Mouse (Mus musculus): ENCODE data around the gene Syt8.

The Syt8 gene

DNA sequence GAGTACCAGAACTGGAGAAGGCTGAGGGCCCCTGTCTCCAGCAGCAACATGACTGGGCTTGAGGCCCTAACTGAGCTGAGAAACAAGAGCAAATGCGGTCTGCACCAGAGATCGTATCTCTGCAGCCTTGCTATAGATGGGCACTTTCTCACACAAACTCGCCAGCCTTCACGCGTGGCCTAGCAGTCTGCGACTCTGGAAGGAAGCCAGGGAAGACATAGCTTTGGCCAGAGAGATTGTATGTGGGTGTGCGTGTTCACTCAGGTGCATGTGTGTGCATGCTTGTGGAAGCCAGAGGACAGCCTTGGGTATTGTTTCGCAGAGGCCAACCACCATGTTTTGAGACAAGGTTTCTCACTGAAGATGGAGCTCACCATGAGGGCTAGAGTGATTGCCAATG lies 26.0 kb upstream of the Syt8 start:
- no peak for DNase-seq (ENCODE audit: low read depth, low spot score)

GRCm38 (mm10) chr7:142409603-142410002 lies 25.0 kb upstream of the Syt8 start:
- no peak for DNase-seq (ENCODE audit: low read depth, low spot score)

DNA sequence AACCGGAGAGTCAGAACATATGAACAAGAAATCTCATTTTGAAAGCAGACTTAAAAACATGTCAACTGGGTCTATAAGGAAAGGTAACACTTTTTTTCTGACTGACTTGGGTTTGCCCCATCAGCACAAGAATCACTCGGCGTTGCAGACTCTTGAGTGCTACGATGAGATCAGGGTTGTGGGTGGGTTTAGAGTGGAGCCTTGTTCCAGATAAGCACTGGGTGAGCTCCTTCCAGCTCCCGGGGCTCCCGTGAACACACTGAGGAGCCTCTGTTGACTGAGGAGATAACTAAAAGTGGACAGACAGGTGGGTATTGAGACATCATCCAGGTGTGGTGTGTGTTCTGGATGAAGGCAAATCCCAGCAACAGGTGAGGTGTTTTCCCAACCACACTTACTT lies 21.4 kb upstream of the Syt8 start:
- DNase-seq (ENCODE audit: low read depth, low spot score): no peak

- no peak for DNase-seq (ENCODE audit: low read depth, low spot score)
Measured at GRCm38 (mm10) chr7:142415314-142415713, 19.3 kb upstream of the Syt8 start.

DNA sequence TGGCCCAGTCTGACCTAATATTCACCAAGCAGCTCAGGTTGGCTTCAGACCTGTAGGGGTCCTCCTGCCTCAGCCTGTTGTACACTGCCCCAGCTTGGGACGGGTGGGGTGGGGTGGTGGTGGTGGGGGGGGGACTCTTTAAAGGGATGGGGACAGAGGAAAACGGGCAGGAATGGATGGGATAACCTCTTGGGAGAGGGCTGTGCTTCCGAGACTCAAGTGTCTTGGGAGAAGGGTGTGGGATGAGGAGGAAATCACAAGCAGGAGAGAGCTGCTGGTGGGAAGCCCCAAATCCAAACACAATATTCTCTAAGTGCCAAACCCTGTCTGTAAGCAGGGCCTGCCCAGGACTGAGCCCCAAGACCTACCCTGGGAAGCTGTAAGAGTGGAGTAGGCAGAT lies 18.4 kb upstream of the Syt8 start:
- DNase-seq (ENCODE audit: low read depth, low spot score): no peak

DNA sequence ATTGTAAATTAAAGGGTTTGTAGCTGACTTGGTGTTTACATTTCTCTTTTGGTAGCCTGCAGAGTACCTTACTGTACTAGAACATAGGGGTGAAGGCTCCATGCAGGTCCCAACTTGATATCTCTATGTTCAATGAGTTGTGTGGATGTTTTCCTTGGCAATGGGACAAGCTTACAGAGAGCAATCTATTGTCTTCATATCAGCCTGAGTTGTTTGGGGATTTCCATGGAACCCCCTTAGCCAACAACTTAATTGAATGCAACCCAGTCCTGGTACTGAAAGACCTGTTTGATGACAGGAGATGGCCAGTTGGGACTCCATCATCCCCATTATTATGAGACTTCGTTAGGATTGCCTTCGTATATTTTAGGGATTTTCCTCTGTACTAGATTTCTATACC lies 16.6 kb upstream of the Syt8 start:
- no peak for DNase-seq (ENCODE audit: low read depth, low spot score)

- no peak for DNase-seq (ENCODE audit: low read depth, low spot score)
Measured at GRCm38 (mm10) chr7:142418679-142419078, 16.0 kb upstream of the Syt8 start.

GRCm38 (mm10) chr7:142419887-142420286 lies 14.8 kb upstream of the Syt8 start:
- DNase-seq (ENCODE audit: low read depth, low spot score): no peak

DNA sequence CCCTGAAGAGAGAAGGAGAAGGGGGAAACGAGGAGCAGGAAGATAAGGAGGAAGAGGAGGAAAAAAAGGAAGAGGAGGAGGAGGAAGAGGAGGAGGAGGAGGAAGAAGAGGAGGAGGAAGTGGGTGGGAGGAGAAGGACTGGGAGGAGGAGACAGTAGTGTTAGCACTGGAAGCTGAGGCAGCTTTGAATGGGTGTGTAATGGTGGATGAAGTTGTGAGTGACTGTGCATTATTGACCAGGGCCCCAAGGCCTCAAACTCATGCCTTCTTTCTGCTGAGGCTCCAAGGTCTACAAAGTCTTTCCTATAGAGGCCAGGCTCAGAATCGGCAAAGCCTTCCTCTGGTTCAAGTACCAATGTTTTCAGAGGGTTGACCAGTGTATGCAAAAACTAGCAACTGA lies 12.8 kb upstream of the Syt8 start:
- DNase-seq (ENCODE audit: low read depth, low spot score): no peak

- DNase-seq (ENCODE audit: low read depth, low spot score): no peak
Measured at GRCm38 (mm10) chr7:142425641-142426213, 8.9 kb upstream of the Syt8 start.

GRCm38 (mm10) chr7:142428213-142428612 lies 6.4 kb upstream of the Syt8 start:
- peak; percentile 53 for DNase-seq (ENCODE audit: low read depth, low spot score)

DNA sequence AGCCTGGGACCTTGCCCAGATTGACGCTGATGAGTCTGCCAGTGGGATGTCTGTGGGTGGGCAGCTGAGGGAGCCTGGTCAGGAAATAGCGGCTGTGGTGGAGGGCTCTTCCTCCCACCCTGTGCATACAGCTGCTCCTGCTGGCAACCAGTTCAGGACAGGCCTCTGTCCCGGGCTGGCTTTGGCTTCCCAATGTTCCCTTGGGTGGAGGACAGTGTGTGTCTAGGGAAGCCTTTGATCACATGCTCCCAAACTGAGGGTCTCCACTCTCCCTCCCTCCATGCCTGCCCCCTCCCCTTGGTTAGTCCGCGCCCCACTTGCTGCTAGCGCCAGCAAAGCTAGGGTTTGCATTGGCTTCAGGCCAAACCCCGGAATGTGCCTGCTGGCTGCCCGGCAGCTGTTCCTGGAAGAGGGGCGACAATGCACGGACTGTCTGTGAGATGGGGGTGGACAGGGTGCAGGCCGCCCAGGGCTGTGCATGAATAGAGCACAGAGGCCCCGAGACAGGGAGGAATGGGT lies 4.4 kb upstream of the Syt8 start:
- DNase-seq (ENCODE audit: low read depth, low spot score): peak; percentile 22

DNA sequence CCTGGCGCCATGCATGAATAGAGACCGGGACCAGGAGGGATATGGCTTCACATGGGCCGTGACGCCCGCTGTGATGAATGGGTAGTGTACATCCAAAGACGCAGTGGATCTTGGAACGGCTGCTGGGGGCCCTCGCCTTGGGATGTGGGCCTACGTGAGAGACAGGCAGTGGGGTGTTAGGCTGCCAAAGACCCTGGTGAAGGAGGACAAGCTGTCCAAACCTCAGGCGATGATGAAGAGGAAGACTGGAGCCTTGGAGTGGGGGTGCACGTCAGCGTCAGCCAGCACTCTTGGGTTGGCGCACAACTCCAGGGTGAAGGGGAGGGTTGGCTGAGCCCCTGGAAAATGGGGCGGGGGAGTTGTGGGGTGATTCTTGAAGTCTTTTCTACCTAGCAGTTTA lies 3.5 kb upstream of the Syt8 start:
- DNase-seq (ENCODE audit: low read depth, low spot score): no peak

DNA sequence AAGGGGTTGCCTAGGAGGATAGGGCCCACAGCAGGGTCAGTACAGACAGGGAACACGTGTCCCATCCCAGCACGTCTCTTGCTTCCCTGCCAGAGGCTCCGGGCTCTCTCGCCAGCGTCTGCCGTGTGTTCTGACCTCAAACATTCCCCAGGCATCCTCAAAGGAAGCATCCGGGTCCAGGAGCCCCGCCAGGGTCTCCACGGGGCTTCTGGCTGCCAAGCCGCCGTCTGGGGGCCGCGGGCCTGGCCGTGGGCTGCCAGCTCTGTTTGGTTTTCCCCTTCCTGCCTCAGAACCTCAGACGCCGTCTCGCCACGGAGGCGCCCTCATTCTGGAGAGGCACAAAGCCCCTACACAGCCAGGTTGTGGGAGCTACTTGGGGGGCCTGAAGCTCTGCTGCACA lies 1.0 kb upstream of the Syt8 start:
- DNase-seq (ENCODE audit: low read depth, low spot score): no peak

- peak; percentile 56 for DNase-seq (ENCODE audit: low read depth, low spot score)
Measured at GRCm38 (mm10) chr7:142435524-142435923, 874 bp downstream of the Syt8 start.

DNA sequence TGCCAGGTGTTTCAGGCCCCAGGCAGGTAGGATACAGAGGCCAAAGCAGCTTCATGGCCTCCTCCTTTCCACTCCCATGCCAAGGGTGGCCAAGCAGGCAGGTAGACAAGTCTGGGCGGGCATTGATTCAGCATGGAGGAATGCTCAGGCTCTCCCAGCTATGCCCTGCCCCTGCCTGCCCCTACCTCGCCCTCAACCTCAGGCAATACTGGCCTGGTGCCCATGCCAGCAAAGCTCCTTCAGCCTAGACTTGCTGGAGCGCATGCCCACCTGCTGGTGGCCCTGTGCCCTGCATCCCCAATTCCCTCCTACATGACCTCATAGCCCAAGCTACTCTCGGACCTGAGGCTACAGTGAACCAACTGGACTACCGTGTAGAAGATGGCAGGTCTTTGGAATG lies 2.7 kb downstream of the Syt8 start:
- DNase-seq (ENCODE audit: low read depth, low spot score): no peak

- no peak for DNase-seq (ENCODE audit: low read depth, low spot score)
Measured at GRCm38 (mm10) chr7:142439966-142440365, 5.3 kb downstream of the Syt8 start.

GRCm38 (mm10) chr7:142440657-142441114 lies 6.0 kb downstream of the Syt8 start:
- peak; percentile 61 for DNase-seq (ENCODE audit: low read depth, low spot score)

DNA sequence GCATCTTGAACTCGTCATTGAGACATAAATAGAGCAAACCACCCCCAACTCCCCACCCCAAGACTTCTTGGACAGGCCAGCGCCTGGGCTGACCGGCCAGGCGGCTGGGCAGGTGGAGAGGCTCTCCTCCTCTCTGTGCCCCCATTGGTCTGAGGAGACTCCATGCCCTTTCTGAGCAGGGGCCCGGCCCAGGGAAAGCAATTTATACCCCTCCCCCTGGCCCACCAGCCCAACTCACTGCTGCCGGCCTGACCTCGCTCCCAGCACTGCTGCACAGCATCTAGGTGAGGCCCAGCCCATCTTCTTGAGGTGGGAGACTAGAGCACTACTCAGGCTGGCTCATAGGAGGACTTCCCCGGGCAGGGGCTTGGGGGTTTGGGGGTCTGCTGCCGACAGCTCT lies 6.9 kb downstream of the Syt8 start, which contains the start of gene Tnni2:
Tnni2 (plus strand) TSS at position 224 of the 400 bp plus-strand sequence.
- DNase-seq (ENCODE audit: low read depth, low spot score): no peak

- no peak for DNase-seq (ENCODE audit: low read depth, low spot score)
Measured at GRCm38 (mm10) chr7:142442081-142442907, 7.6 kb downstream of the Syt8 start.

DNA sequence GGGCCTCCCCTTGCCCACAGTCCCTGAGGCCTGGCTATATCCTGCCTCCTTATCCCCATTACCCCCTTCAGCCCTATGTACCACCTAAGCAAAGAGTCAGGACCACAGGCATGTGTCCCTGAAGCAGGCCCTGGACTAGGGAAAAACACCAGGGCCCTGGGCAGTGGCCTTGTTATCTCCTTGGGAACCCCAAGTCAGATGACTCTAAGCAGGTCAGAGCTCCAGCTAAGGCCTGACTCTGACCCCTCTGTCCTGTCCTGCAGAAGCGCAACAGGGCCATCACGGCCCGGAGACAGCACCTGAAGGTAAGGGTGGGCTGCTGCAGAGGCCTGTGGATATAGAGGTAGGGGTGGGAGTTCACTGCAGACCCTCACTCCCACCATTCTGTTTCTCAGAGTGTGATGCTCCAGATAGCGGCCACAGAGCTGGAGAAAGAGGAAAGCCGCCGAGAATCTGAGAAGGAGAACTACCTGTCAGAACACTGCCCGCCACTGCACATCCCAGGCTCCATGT lies 8.3 kb downstream of the Syt8 start:
- DNase-seq (ENCODE audit: low read depth, low spot score): no peak

DNA sequence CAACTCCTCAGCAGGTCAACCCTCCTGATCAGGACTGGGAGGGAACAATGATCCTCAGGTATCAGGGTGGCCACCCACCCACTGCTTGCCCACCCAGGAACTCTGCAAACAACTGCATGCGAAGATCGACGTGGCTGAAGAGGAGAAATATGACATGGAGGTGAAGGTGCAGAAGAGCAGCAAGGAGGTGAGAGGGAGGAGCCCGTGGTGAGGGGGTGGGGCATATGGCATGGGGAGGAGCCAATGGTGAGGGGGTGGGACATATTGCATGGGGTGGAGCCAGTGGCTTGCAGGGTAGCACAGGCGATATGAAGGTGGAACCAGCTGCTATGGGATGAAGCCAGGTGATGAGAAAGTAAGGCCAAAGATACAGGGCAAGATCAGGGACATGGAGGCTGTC lies 8.8 kb downstream of the Syt8 start:
- DNase-seq (ENCODE audit: low read depth, low spot score): no peak

DNA sequence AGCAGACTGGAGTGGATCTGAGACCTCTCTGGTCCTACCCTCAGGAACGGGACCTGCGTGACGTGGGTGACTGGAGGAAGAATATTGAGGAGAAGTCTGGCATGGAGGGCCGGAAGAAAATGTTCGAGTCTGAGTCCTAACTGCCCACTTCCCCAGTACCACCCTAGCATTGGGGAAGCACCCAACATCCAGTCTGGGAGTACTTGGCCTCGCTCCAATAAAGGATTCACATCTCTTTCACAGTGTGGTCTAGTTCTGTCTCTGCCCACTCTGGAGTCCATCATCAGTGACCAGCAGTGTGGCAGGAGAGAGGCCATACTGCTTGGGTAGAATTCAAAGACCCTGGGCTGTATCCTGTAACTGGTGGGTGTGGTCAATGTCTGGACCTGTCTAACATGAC lies 9.5 kb downstream of the Syt8 start:
- DNase-seq (ENCODE audit: low read depth, low spot score): no peak
